Mouse (Mus musculus) ES-E14 (cell line): ENCODE measurements around the gene Morc1. TPM values are rescaled to one million over a fixed set of nuclear protein-coding genes. Genes with fewer than 3 reads are reported as not detected.

Experiments
- DNase-seq: peaks from one replicate; pipeline ENCODE4 v3.0.0-alpha.2; 2013; ENCODE audit warnings: low read depth, low spot score
- H3K27ac ChIP-seq: 2 replicates; pipeline ENCODE4 v1.5.1; 2012; ENCODE audit warnings: low read depth, mild to moderate bottlenecking, low read length, moderate library complexity, mixed read lengths; ENCODE audit not compliant: poor library complexity, insufficient read depth, severe bottlenecking
- H3K36me3 ChIP-seq: 2 replicates; pipeline ENCODE4 v1.6.1; 2012; ENCODE audit warnings: mild to moderate bottlenecking, low read length, moderate library complexity, mixed read lengths; ENCODE audit not compliant: control insufficient read depth, poor library complexity, insufficient read depth, severe bottlenecking
- H3K4me1 ChIP-seq, 2 experiments: fragments of 150-350 bp in 1 of 2; sonication (generic) in 1 of 2; 2 replicates each; pipeline ENCODE4 v1.6.1; 2012; ENCODE audit warnings: low read length in 2 of 2, mild to moderate bottlenecking in 1 of 2, mixed read lengths in 1 of 2; ENCODE audit not compliant: control insufficient read depth in 2 of 2, insufficient read depth in 2 of 2, poor library complexity in 1 of 2
- H3K4me3 ChIP-seq, 2 experiments: fragments of 150-350 bp in 1 of 2; sonication (generic) in 1 of 2; 2 replicates each; pipeline ENCODE4 v1.5.1; 2012; ENCODE audit warnings: low read length in 2 of 2, low read depth in 1 of 2, mild to moderate bottlenecking in 1 of 2, mixed read lengths in 1 of 2; ENCODE audit not compliant: insufficient read depth in 1 of 2, poor library complexity in 1 of 2, severe bottlenecking in 1 of 2
- H3K9ac ChIP-seq: 2 replicates; pipeline ENCODE4 v1.6.1; 2012; ENCODE audit warnings: low read depth, mild to moderate bottlenecking, low read length, mixed read lengths; ENCODE audit not compliant: poor library complexity, insufficient read depth, severe bottlenecking
- H3K9me3 ChIP-seq: fragments of 150-350 bp; sonication (generic); 2 replicates; pipeline ENCODE4 v1.6.1; 2012; ENCODE audit warnings: low read depth, mild to moderate bottlenecking, low read length; ENCODE audit not compliant: control insufficient read depth, insufficient read depth
- CHD2 ChIP-seq: IDR thresholded peaks from 2 replicates; pipeline ENCODE4 v1.6.1; 2014; ENCODE audit warnings: mild to moderate bottlenecking, low read depth, low read length, inconsistent platforms
- HCFC1 ChIP-seq: IDR thresholded peaks from 2 replicates; pipeline ENCODE4 v1.6.1; 2012; ENCODE audit warnings: low read length, inconsistent platforms, borderline replicate concordance; ENCODE audit not compliant: insufficient read depth
- MAFK ChIP-seq: IDR thresholded peaks from 2 replicates; pipeline ENCODE4 v1.6.1; 2014; ENCODE audit warnings: mild to moderate bottlenecking, low read depth, low read length, inconsistent platforms; ENCODE audit not compliant: insufficient read depth
- ZC3H11A ChIP-seq: IDR thresholded peaks from 2 replicates; pipeline ENCODE4 v1.6.1; 2012; ENCODE audit warnings: low read depth, mild to moderate bottlenecking, inconsistent platforms, low read length, borderline replicate concordance
- ZNF384 ChIP-seq: IDR thresholded peaks from 2 replicates; pipeline ENCODE4 v1.6.1; 2012; ENCODE audit warnings: low read depth, low read length, inconsistent platforms
- in situ Hi-C, 2 experiments: fragments of 600-800 bp; cut with MboI; formaldehyde crosslinking; loops; one replicate each; pipeline ENCODE4 v1.15.1; 2025; ENCODE audit warnings: low sequenced_read_pairs in 2 of 2, inconsistent platforms in 1 of 2; ENCODE audit not compliant: unreplicated experiment in 2 of 2
- total RNA-seq: library from RNA; depleted of rRNA; stranded (reverse); fragments of 300-350 nt; gene quantifications from 2 replicates; pipeline ENCODE4 v1.2.3, GENCODE M21; 2012

The Morc1 gene
- total RNA-seq, 1 experiment, result 51.4 TPM

DNA sequence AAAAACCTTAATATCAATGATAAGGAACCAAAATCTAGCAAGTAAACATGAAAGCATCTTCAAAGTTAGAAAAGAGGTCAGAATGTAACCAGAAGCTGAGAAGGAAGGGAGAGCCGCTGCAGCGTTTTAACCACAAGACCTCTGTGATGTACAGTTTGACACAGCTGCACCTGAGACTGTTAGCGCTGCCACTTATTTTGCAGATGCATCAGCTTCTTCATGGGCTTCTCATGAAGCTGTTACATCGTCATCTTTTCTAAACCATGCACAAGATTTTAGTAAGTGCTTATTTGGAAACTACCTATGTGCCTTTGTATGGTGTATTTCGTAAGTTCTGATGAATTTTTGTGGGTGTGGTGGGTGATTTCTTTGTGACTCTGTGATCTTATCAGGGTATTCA is 163.4 kb downstream of the Morc1 start:
- TF ChIP-seq HCFC1, result no peak
- Histone ChIP-seq H3K9me3 (no peaks in the 10 kb centered on the region), H3K4me3 (no peak overlapping the region), H3K9ac (no peak overlapping the region), H3K27ac (no peak overlapping the region), H3K36me3 (no peaks in the 10 kb centered on the region; the same call in 1 of the 2 replicates), H3K4me1 (no peaks in the 10 kb centered on the region; a peak in 1 of 4 replicates)
- no peak for DNase-seq
- in situ Hi-C loops, result no loop called here

- Histone ChIP-seq H3K36me3 (no peaks in the 10 kb centered on the region; the same call in 1 of the 2 replicates), H3K27ac (no peak overlapping the region), H3K9ac (no peak overlapping the region), H3K4me3 (no peak overlapping the region), H3K9me3 (no peaks in the 10 kb centered on the region), H3K4me1 (no peaks in the 10 kb centered on the region; a peak in 1 of 4 replicates)
- TF ChIP-seq CHD2, result no peak
- no peak for TF ChIP-seq ZC3H11A
- no peak for TF ChIP-seq HCFC1
- TF ChIP-seq MAFK, result no peak
- no peak for TF ChIP-seq ZNF384
- in situ Hi-C loops, result no loop called here
- DNase-seq, result no peak
Observed at GRCm38 (mm10) chr16:48595216-48595615, 164.2 kb downstream of the Morc1 start.

DNA sequence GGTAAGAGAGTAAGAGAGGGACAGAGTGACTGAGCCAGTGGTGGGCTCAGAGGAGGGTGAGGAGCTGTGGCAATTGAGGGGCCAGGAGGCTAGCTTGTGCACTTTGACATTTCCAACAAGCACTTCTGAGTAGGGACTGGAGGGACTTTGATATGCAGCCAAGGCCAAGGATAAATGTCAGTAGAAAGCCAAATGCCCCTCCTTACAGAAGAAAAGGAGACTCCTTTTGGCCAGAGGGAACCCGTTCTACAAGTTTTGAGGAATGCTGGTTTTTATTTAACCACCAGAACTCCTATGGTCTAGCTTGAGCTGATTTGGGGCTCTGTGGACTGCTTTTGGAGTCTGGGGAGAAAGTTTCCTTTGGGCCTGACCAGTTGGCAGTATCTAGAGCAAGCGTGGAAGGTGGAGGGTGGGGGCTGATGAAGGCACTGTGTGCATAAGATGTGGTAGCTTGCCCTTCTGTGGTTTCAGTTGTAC is 172.7 kb downstream of the Morc1 start:
- TF ChIP-seq CHD2 (no peak), ZNF384 (no peak), HCFC1 (no peak), MAFK (no peak), ZC3H11A (no peak)
- no peak for DNase-seq
- Histone ChIP-seq H3K9ac (no peak overlapping the region), H3K9me3 (no peaks in the 10 kb centered on the region), H3K27ac (peak overlapping the region; percentile 91), H3K4me3 (no peak overlapping the region), H3K4me1 (peaks cover 14 to 25% of the 10 kb centered on the region in 2 experiments), H3K36me3 (no peaks in the 10 kb centered on the region)
- in situ Hi-C loops, result no loop called here

- in situ Hi-C loops, result no loop called here
- TF ChIP-seq ZNF384, result peak; percentile 37; the same call in 1 of the 2 replicates
- no peak for TF ChIP-seq HCFC1
- TF ChIP-seq CHD2, result no peak
- Histone ChIP-seq H3K4me1 (peaks cover 10 to 27% of the 10 kb centered on the region in 2 experiments), H3K36me3 (peaks cover 4% of the 10 kb centered on the region; the same call in 1 of the 2 replicates), H3K27ac (peak overlapping the region; percentile 88; the same call in 1 of the 2 replicates), H3K4me3 (no peak overlapping the region), H3K9me3 (no peaks in the 10 kb centered on the region), H3K9ac (no peak overlapping the region)
- DNase-seq, result no peak
Observed at GRCm38 (mm10) chr16:48606476-48607038, 175.5 kb downstream of the Morc1 start.

GRCm38 (mm10) chr16:48608224-48608623 is 177.2 kb downstream of the Morc1 start:
- in situ Hi-C loops, result no loop called here
- TF ChIP-seq MAFK (no peak), HCFC1 (no peak), ZC3H11A (no peak), ZNF384 (no peak), CHD2 (no peak)
- no peak overlapping the region; the same call in 1 of the 2 replicates for H3K9ac ChIP-seq
- H3K4me1 ChIP-seq, result peaks cover 10 to 33% of the 10 kb centered on the region in 2 experiments
- DNase-seq, result no peak
- no peak overlapping the region; a peak in 1 of 4 replicates for H3K4me3 ChIP-seq
- H3K9me3 ChIP-seq, result no peaks in the 10 kb centered on the region
- peaks cover 4% of the 10 kb centered on the region; the same call in 1 of the 2 replicates for H3K36me3 ChIP-seq
- peak overlapping the region; percentile 88; the same call in 1 of the 2 replicates for H3K27ac ChIP-seq
